In genomic region chr11:81120024-81120576, GRCm38 (mm10) we compare ENCODE assay signal across 22 mouse cellular contexts.
DNase-seq lines count a peak whose midpoint lies in the region; ATAC-seq and TF ChIP-seq lines count a peak whose summit lies in the region.
"Had no signal": no experiment of that assay in that cellular context is flagged by ENCODE, and none has a peak within 500 bp of the region (broad histone marks: within the 10 kb centered on the region; RNA-seq: fewer than 3 reads in every experiment).

No protein-coding gene starts in this region.

- H3K9ac ChIP-seq in hindbrain, embryonic 11.5 days (ENCODE audit: low read depth, low read length): no peak overlapping the region
- no peak overlapping the region for H3K9ac ChIP-seq in hindbrain, postnatal 0 days (replicated peaks; ENCODE audit: low read length)
- no peak overlapping the region for H3K9ac ChIP-seq in kidney, embryonic 16.5 days (replicated peaks; ENCODE audit: low read length)
- H3K9ac ChIP-seq in midbrain, embryonic 13.5 days (replicated peaks): no peak overlapping the region
- H3K9ac ChIP-seq in midbrain, embryonic 11.5 days (ENCODE audit: low read length): no peak overlapping the region
- H3K9ac ChIP-seq: forebrain, embryonic 13.5 days; forebrain, postnatal 0 days; heart, embryonic 13.5 days; intestine, embryonic 15.5 days had no signal

- H3K4me2 ChIP-seq in hindbrain, embryonic 11.5 days (replicated peaks; ENCODE audit: low read depth, low read length): no peak overlapping the region; the same call in 1 of the 2 replicates
- H3K4me2 ChIP-seq in hindbrain, postnatal 0 days (ENCODE audit: low read depth, low read length): no peak overlapping the region
- no peak overlapping the region for H3K4me2 ChIP-seq in kidney, embryonic 16.5 days (replicated peaks; ENCODE audit: low read depth, low read length)
- H3K4me2 ChIP-seq in midbrain, embryonic 13.5 days (replicated peaks): no peak overlapping the region
- H3K4me2 ChIP-seq in midbrain, embryonic 11.5 days: no peak overlapping the region
- H3K4me2 ChIP-seq: forebrain, embryonic 13.5 days; heart, embryonic 13.5 days; intestine, embryonic 15.5 days had no signal

- H3K27ac ChIP-seq in hindbrain, embryonic 11.5 days (ENCODE audit: low read depth, low read length): no peak overlapping the region
- no peak overlapping the region for H3K27ac ChIP-seq in hindbrain, postnatal 0 days
- H3K27ac ChIP-seq in kidney, embryonic 16.5 days (ENCODE audit: low read length): no peak overlapping the region
- no peak overlapping the region for H3K27ac ChIP-seq in midbrain, embryonic 13.5 days
- no peak overlapping the region for H3K27ac ChIP-seq in midbrain, embryonic 11.5 days (ENCODE audit: low read depth, low read length)
- H3K27ac ChIP-seq: embryonic facial prominence, embryonic 10.5 days; forebrain, embryonic 13.5 days; heart, embryonic 13.5 days; intestine, embryonic 15.5 days had no signal

- peak; percentile 49; the same call in 1 of the 2 replicates for ATAC-seq in hindbrain, embryonic 11.5 days (ENCODE audit: low FRiP score)
- no peak for ATAC-seq in hindbrain, postnatal 0 days
- peak; percentile 93 for ATAC-seq in kidney, embryonic 16.5 days (ENCODE audit: low FRiP score, low TSS enrichment)
- ATAC-seq in midbrain, embryonic 13.5 days: 0 out of 2 replicates have a peak, but pooled peaks have one; percentile 34
- ATAC-seq in midbrain, embryonic 11.5 days (ENCODE audit: low FRiP score): no peak
- ATAC-seq: CD4-positive, CD25-positive, alpha-beta regulatory T cell, adult 4 months; forebrain, embryonic 13.5 days; forebrain, postnatal 0 days; intestine, embryonic 15.5 days had no signal

- DNase-seq in hindbrain, embryonic 11.5 days (ENCODE audit: low spot score): no peak
- DNase-seq in hindbrain, postnatal 0 days (ENCODE audit: low spot score): no peak
- no peak for DNase-seq in kidney, postnatal 36 days
- no peak for DNase-seq in midbrain, embryonic 11.5 days (ENCODE audit: low spot score, missing footprints)
- no peak for DNase-seq in testis, postnatal 10 days (ENCODE audit: low spot score)
- DNase-seq: adrenal gland, adult 8-10 months; adrenal gland, postnatal 36 days; B cell, adult 2 months; cerebellum, adult 11 months; cerebellum, adult 9-10 months; cerebellum, postnatal 25 days; forebrain, postnatal 0 days; gastrocnemius, postnatal 14 days; heart, postnatal 36 days had no signal

- no peak overlapping the region for H3K4me3 ChIP-seq in hindbrain, embryonic 11.5 days (ENCODE audit: low read depth, low read length)
- H3K4me3 ChIP-seq in hindbrain, postnatal 0 days (ENCODE audit: low read length): no peak overlapping the region
- H3K4me3 ChIP-seq in kidney, embryonic 16.5 days (ENCODE audit: low read length): no peak overlapping the region
- no peak overlapping the region for H3K4me3 ChIP-seq in midbrain, embryonic 13.5 days (replicated peaks)
- no peak overlapping the region for H3K4me3 ChIP-seq in midbrain, embryonic 11.5 days (ENCODE audit: low read depth, low read length)
- H3K4me3 ChIP-seq: embryonic facial prominence, embryonic 10.5 days; forebrain, embryonic 13.5 days; heart, embryonic 13.5 days; intestine, embryonic 15.5 days had no signal

- WGBS in hindbrain, embryonic 11.5 days: 59% methylated on average over 8 of the region's 8 CpGs
- 55% methylated on average over 8 of the region's 8 CpGs for WGBS in hindbrain, postnatal 0 days
- 33% methylated on average over 8 of the region's 8 CpGs for WGBS in kidney, embryonic 16.5 days
- 46% methylated on average over 8 of the region's 8 CpGs for WGBS in midbrain, embryonic 13.5 days
- 44% methylated on average over 8 of the region's 8 CpGs for WGBS in midbrain, embryonic 11.5 days

- TF ChIP-seq CTCF in hindbrain, postnatal 0 days (IDR thresholded peaks at IDR 0.05; ENCODE audit: low read depth): no peak

- H3K27me3 ChIP-seq in hindbrain, embryonic 11.5 days (ENCODE audit: control insufficient read depth, insufficient read depth, low read length): no peaks in the 10 kb centered on the region
- no peaks in the 10 kb centered on the region for H3K27me3 ChIP-seq in hindbrain, postnatal 0 days (ENCODE audit: insufficient read depth, low read length)
- H3K27me3 ChIP-seq in kidney, embryonic 16.5 days (ENCODE audit: insufficient read depth, low read length): no peaks in the 10 kb centered on the region
- no peaks in the 10 kb centered on the region for H3K27me3 ChIP-seq in midbrain, embryonic 13.5 days
- H3K27me3 ChIP-seq in midbrain, embryonic 11.5 days (ENCODE audit: control insufficient read depth, insufficient read depth, low read length): no peaks in the 10 kb centered on the region
- H3K27me3 ChIP-seq: forebrain, embryonic 13.5 days; intestine, embryonic 15.5 days had no signal

- H3K4me1 ChIP-seq in hindbrain, embryonic 11.5 days (replicated peaks; ENCODE audit: control insufficient read depth, insufficient read depth, low read length): no peaks in the 10 kb centered on the region
- H3K4me1 ChIP-seq in hindbrain, postnatal 0 days (ENCODE audit: insufficient read depth, low read length): no peaks in the 10 kb centered on the region
- peaks cover 8% of the 10 kb centered on the region; the same call in 1 of the 2 replicates for H3K4me1 ChIP-seq in kidney, embryonic 16.5 days (ENCODE audit: insufficient read depth, low read length)
- peaks cover 25% of the 10 kb centered on the region for H3K4me1 ChIP-seq in midbrain, embryonic 13.5 days (replicated peaks)
- H3K4me1 ChIP-seq in midbrain, embryonic 11.5 days (ENCODE audit: control insufficient read depth, insufficient read depth, low read length): no peaks in the 10 kb centered on the region
- H3K4me1 ChIP-seq: heart, embryonic 13.5 days; intestine, embryonic 15.5 days had no signal

- no peaks in the 10 kb centered on the region for H3K36me3 ChIP-seq in hindbrain, embryonic 11.5 days (ENCODE audit: control insufficient read depth, insufficient read depth, low read length)
- H3K36me3 ChIP-seq in hindbrain, postnatal 0 days (ENCODE audit: insufficient read depth, low read length): no peaks in the 10 kb centered on the region
- no peaks in the 10 kb centered on the region for H3K36me3 ChIP-seq in kidney, embryonic 16.5 days (ENCODE audit: insufficient read depth, low read length)
- no peaks in the 10 kb centered on the region for H3K36me3 ChIP-seq in midbrain, embryonic 13.5 days
- no peaks in the 10 kb centered on the region for H3K36me3 ChIP-seq in midbrain, embryonic 11.5 days (ENCODE audit: control insufficient read depth, insufficient read depth, low read length)
- H3K36me3 ChIP-seq: embryonic facial prominence, embryonic 10.5 days; G1E; heart, embryonic 13.5 days; intestine, embryonic 15.5 days had no signal

- no peaks in the 10 kb centered on the region for H3K9me3 ChIP-seq in hindbrain, embryonic 11.5 days (ENCODE audit: control insufficient read depth, low read length)
- no peaks in the 10 kb centered on the region for H3K9me3 ChIP-seq in hindbrain, postnatal 0 days (ENCODE audit: low read length)
- H3K9me3 ChIP-seq in kidney, embryonic 16.5 days (ENCODE audit: low read length): no peaks in the 10 kb centered on the region
- no peaks in the 10 kb centered on the region for H3K9me3 ChIP-seq in midbrain, embryonic 13.5 days
- no peaks in the 10 kb centered on the region for H3K9me3 ChIP-seq in midbrain, embryonic 11.5 days (ENCODE audit: control insufficient read depth, low read length)
- H3K9me3 ChIP-seq: embryonic facial prominence, embryonic 10.5 days; forebrain, embryonic 13.5 days; heart, embryonic 13.5 days; intestine, embryonic 15.5 days had no signal

Comparison
In these comparisons a context has a peak if more than half of its experiments do, and no peak if none do; other contexts are left out.
1. ATAC-seq: peak in hindbrain, embryonic 11.5 days (single experiment), kidney, embryonic 16.5 days (single experiment) and midbrain, embryonic 13.5 days (single experiment); none in hindbrain, postnatal 0 days (single experiment) and midbrain, embryonic 11.5 days (single experiment).